Mouse (Mus musculus) embryonic facial prominence, embryonic 15.5 days (tissue): ENCODE measurements around the gene Cdkn2aipnl. TPM values are rescaled to one million over a fixed set of nuclear protein-coding genes. Genes with fewer than 3 reads are reported as not detected.

Source experiments
- ATAC-seq: fragments of 200-750 bp; cut with Nextera tagmentation; 2 replicates; pipeline ENCODE4 v1.8.0; 2017; ENCODE audit warnings: low read depth, moderate TSS enrichment; ENCODE audit not compliant: insufficient number of reproducible peaks, low FRiP score, low TSS enrichment
- H3K27ac ChIP-seq: fragments of 300-500 bp; sonication (generic); replicated peaks from 2 replicates; pipeline ENCODE4 v1.5.1; 2015; ENCODE audit warnings: mild to moderate bottlenecking, inconsistent platforms
- H3K27me3 ChIP-seq: fragments of 300-500 bp; sonication (generic); 2 replicates; pipeline ENCODE4 v1.6.1; 2015; ENCODE audit warnings: inconsistent platforms
- H3K36me3 ChIP-seq: fragments of 300-500 bp; sonication (generic); 2 replicates; pipeline ENCODE4 v1.6.1; 2015; ENCODE audit warnings: mild to moderate bottlenecking, inconsistent platforms
- H3K4me1 ChIP-seq: fragments of 300-500 bp; sonication (generic); 2 replicates; pipeline ENCODE4 v1.6.1; 2015; ENCODE audit warnings: inconsistent platforms
- H3K4me2 ChIP-seq: fragments of 300-500 bp; sonication (generic); replicated peaks from 2 replicates; pipeline ENCODE4 v1.6.1; 2015; ENCODE audit warnings: mild to moderate bottlenecking, inconsistent platforms
- H3K4me3 ChIP-seq: fragments of 300-500 bp; sonication (generic); replicated peaks from 2 replicates; pipeline ENCODE4 v1.5.1; 2015; ENCODE audit warnings: mild to moderate bottlenecking, inconsistent platforms
- H3K9ac ChIP-seq: fragments of 300-500 bp; sonication (generic); 2 replicates; pipeline ENCODE4 v1.6.1; 2015; ENCODE audit warnings: inconsistent platforms
- H3K9me3 ChIP-seq: fragments of 300-500 bp; sonication (generic); replicated peaks from 2 replicates; pipeline ENCODE4 v1.6.1; 2016; ENCODE audit warnings: inconsistent platforms
- WGBS: fragments of 180-500 bp; shearing (Covaris S2); methylation state at CpG from one replicate; pipeline ENCODE4 v1.1.7; 2015; 5-methylcytosine and 5-hydroxymethylcytosine counted together
- polyA plus RNA-seq: library from polyadenylated mRNA; unstranded; fragments of >200 nt; fragmentation: Nextera tagmentation; extraction: Ambion mirVana; gene quantifications from 2 replicates; pipeline ENCODE4 v1.2.1, GENCODE M21; 2015

The Cdkn2aipnl gene
- 83.9 and 86.8 TPM in 2 replicates for polyA plus RNA-seq

GRCm38 (mm10) chr11:51967443-51968401 lies at the start of gene Cdkn2aipnl:
TSS of gene Cdkn2aipnl (plus strand) at chr11:51967661.
- Histone ChIP-seq H3K9me3 (no peaks in the 10 kb centered on the region), H3K27ac (peak within 1 kb of the TSS; percentile 59), H3K9ac (peak within 1 kb of the TSS; percentile 74), H3K4me3 (peak within 1 kb of the TSS; percentile 70), H3K36me3 (peaks cover 27% of the 10 kb centered on the region), H3K27me3 (no peaks in the 10 kb centered on the region), H3K4me2 (peak within 1 kb of the TSS; percentile 86), H3K4me1 (peaks cover 11% of the 10 kb centered on the region)
- WGBS: 2% methylated on average over 63 of the region's 63 CpGs
- peak; percentile 88 for ATAC-seq

- H3K9ac ChIP-seq: no peak overlapping the region
- H3K9me3 ChIP-seq: no peaks in the 10 kb centered on the region
- WGBS: 71% methylated on average over 2 of the region's 2 CpGs
- H3K27me3 ChIP-seq: no peaks in the 10 kb centered on the region
- H3K4me3 ChIP-seq: no peak overlapping the region
- no peak overlapping the region for H3K27ac ChIP-seq
- ATAC-seq: no peak
- no peaks in the 10 kb centered on the region for H3K36me3 ChIP-seq
- peaks cover 19% of the 10 kb centered on the region for H3K4me1 ChIP-seq
- no peak overlapping the region for H3K4me2 ChIP-seq
Measured at GRCm38 (mm10) chr11:51917951-51918350, 49.5 kb upstream of the Cdkn2aipnl start.

- no peaks in the 10 kb centered on the region for H3K27me3 ChIP-seq
Measured at GRCm38 (mm10) chr11:51918576-51918975, 48.9 kb upstream of the Cdkn2aipnl start.

GRCm38 (mm10) chr11:51921355-51922125 lies 45.9 kb upstream of the Cdkn2aipnl start:
- no peak overlapping the region for H3K27ac ChIP-seq
- WGBS: 67% methylated on average over 8 of the region's 8 CpGs
- no peak for ATAC-seq

More at GRCm38 (mm10) chr11:51918576-51918975, 48.9 kb upstream of the Cdkn2aipnl start:
- no peak overlapping the region for H3K9ac ChIP-seq
- H3K4me1 ChIP-seq: peaks cover 19% of the 10 kb centered on the region
- H3K9me3 ChIP-seq: no peaks in the 10 kb centered on the region; the same call in 1 of the 2 replicates
- H3K36me3 ChIP-seq: no peaks in the 10 kb centered on the region
- WGBS: 91% methylated on average over 2 of the region's 2 CpGs
- no peak for ATAC-seq
- H3K27ac ChIP-seq: no peak overlapping the region
- H3K4me2 ChIP-seq: no peak overlapping the region
- H3K4me3 ChIP-seq: no peak overlapping the region

GRCm38 (mm10) chr11:51922421-51922841 lies 45.0 kb upstream of the Cdkn2aipnl start:
- H3K9ac ChIP-seq: no peak overlapping the region
- H3K27ac ChIP-seq: no peak overlapping the region
- H3K27me3 ChIP-seq: no peaks in the 10 kb centered on the region
- H3K4me1 ChIP-seq: no peaks in the 10 kb centered on the region
- no peak overlapping the region for H3K4me3 ChIP-seq
- H3K36me3 ChIP-seq: no peaks in the 10 kb centered on the region
- H3K4me2 ChIP-seq: no peak overlapping the region
- H3K9me3 ChIP-seq: no peaks in the 10 kb centered on the region; the same call in 1 of the 2 replicates
- WGBS: 54% methylated on average over 3 of the region's 3 CpGs
- ATAC-seq: no peak

More at GRCm38 (mm10) chr11:51921355-51922125, 45.9 kb upstream of the Cdkn2aipnl start:
- H3K9me3 ChIP-seq: no peaks in the 10 kb centered on the region; the same call in 1 of the 2 replicates
- H3K4me2 ChIP-seq: no peak overlapping the region
- peaks cover 6% of the 10 kb centered on the region for H3K4me1 ChIP-seq
- H3K9ac ChIP-seq: no peak overlapping the region
- H3K27me3 ChIP-seq: no peaks in the 10 kb centered on the region
- no peaks in the 10 kb centered on the region for H3K36me3 ChIP-seq
- no peak overlapping the region for H3K4me3 ChIP-seq

- ATAC-seq: no peak
- Histone ChIP-seq H3K36me3 (no peaks in the 10 kb centered on the region), H3K4me1 (no peaks in the 10 kb centered on the region), H3K9ac (no peak overlapping the region), H3K9me3 (no peaks in the 10 kb centered on the region; the same call in 1 of the 2 replicates), H3K27me3 (no peaks in the 10 kb centered on the region), H3K4me2 (no peak overlapping the region), H3K4me3 (no peak overlapping the region), H3K27ac (no peak overlapping the region)
- WGBS: 53% methylated on average over 6 of the region's 6 CpGs
Measured at GRCm38 (mm10) chr11:51925595-51925994, 41.9 kb upstream of the Cdkn2aipnl start.

GRCm38 (mm10) chr11:51926385-51926784 lies 41.1 kb upstream of the Cdkn2aipnl start:
- Histone ChIP-seq H3K27me3 (no peaks in the 10 kb centered on the region), H3K9ac (no peak overlapping the region), H3K4me1 (no peaks in the 10 kb centered on the region), H3K36me3 (no peaks in the 10 kb centered on the region), H3K4me3 (no peak overlapping the region), H3K9me3 (no peaks in the 10 kb centered on the region; the same call in 1 of the 2 replicates), H3K4me2 (no peak overlapping the region), H3K27ac (no peak overlapping the region)
- WGBS: 80% methylated on average over 1 of the region's 1 CpGs
- ATAC-seq: no peak

GRCm38 (mm10) chr11:51927106-51927505 lies 40.4 kb upstream of the Cdkn2aipnl start:
- H3K4me2 ChIP-seq: no peak overlapping the region
- no peak overlapping the region for H3K27ac ChIP-seq
- no peaks in the 10 kb centered on the region for H3K27me3 ChIP-seq
- no peak overlapping the region for H3K4me3 ChIP-seq
- no peaks in the 10 kb centered on the region for H3K36me3 ChIP-seq
- ATAC-seq: no peak
- 73% methylated on average over 2 of the region's 2 CpGs for WGBS
- H3K9me3 ChIP-seq: no peaks in the 10 kb centered on the region; the same call in 1 of the 2 replicates
- H3K4me1 ChIP-seq: no peaks in the 10 kb centered on the region
- no peak overlapping the region for H3K9ac ChIP-seq

GRCm38 (mm10) chr11:51931138-51931537 lies 36.3 kb upstream of the Cdkn2aipnl start:
- no peak overlapping the region for H3K4me2 ChIP-seq
- H3K27me3 ChIP-seq: no peaks in the 10 kb centered on the region
- H3K4me1 ChIP-seq: no peaks in the 10 kb centered on the region
- 65% methylated on average over 1 of the region's 1 CpGs for WGBS
- no peaks in the 10 kb centered on the region for H3K9me3 ChIP-seq
- H3K4me3 ChIP-seq: no peak overlapping the region
- no peaks in the 10 kb centered on the region for H3K36me3 ChIP-seq
- H3K27ac ChIP-seq: no peak overlapping the region
- ATAC-seq: no peak
- no peak overlapping the region for H3K9ac ChIP-seq

- Histone ChIP-seq H3K27ac (no peak overlapping the region), H3K27me3 (no peaks in the 10 kb centered on the region), H3K36me3 (no peaks in the 10 kb centered on the region), H3K9me3 (no peaks in the 10 kb centered on the region), H3K9ac (no peak overlapping the region), H3K4me3 (no peak overlapping the region), H3K4me1 (no peaks in the 10 kb centered on the region), H3K4me2 (no peak overlapping the region)
- no peak for ATAC-seq
- WGBS: 76% methylated on average over 9 of the region's 9 CpGs
Measured at GRCm38 (mm10) chr11:51931790-51932189, 35.7 kb upstream of the Cdkn2aipnl start.

- 74% methylated on average over 3 of the region's 3 CpGs for WGBS
- no peak for ATAC-seq
Measured at GRCm38 (mm10) chr11:51934230-51934629, 33.2 kb upstream of the Cdkn2aipnl start.

More at GRCm38 (mm10) chr11:51934230-51934629, 33.2 kb upstream of the Cdkn2aipnl start:
- Histone ChIP-seq H3K4me2 (no peak overlapping the region), H3K4me1 (no peaks in the 10 kb centered on the region), H3K9ac (no peak overlapping the region), H3K36me3 (no peaks in the 10 kb centered on the region), H3K27me3 (no peaks in the 10 kb centered on the region), H3K4me3 (no peak overlapping the region), H3K27ac (no peak overlapping the region), H3K9me3 (no peaks in the 10 kb centered on the region)
